Mouse (Mus musculus) urinary bladder, adult 2 months (tissue): ENCODE results near the gene Cd300ld. TPM values are rescaled to one million over a fixed set of nuclear protein-coding genes. Genes with fewer than 3 reads are reported as not detected.
"Not testable (repeated sequence)": the region's sequence is repeated elsewhere in the genome, so short reads cannot be mapped to it uniquely, and the experiment has no call there.

Experiments
- DNase-seq: peaks from one replicate; pipeline ENCODE4 v3.0.0; 2022; ENCODE audit warnings: low spot score
- polyA plus RNA-seq: library from polyadenylated mRNA; depleted of rRNA; stranded (reverse); fragments of >200 nt; gene quantifications from 2 replicates; pipeline ENCODE4 v1.2.3, GENCODE M21; 2012; rRNA removed

Cd300ld gene
- 4.2 and 6.1 TPM in 2 replicates for polyA plus RNA-seq

GRCm38 (mm10) chr11:114989793-114990192 lies at the start of gene Cd300ld:
Cd300ld (minus strand) TSS chr11:114989922.
- DNase-seq: no peak

DNA sequence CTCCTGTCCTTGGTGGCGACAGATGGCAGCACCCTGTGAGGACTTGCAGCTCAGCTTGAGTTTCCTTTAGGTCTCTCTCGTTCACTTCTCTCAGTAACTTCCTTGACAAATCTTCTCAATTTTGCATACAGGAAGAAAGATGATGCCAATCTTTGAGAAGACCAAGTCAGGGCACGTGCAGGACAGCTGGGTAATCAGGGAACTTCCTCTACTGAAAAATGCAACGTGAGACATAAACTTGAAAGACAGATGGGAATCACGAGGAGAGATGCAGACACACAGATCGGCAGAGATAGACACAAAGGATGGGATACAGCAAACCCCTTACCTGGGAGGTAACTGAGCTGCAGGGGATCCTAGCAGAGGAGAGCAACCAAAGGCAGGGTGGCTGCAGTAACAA lies 47.9 kb upstream of the Cd300ld start, which contains the start of gene Cd300ld5:
Cd300ld5 (minus strand) TSS at position 101 of the 400 bp plus-strand sequence.
- DNase-seq: not testable (repeated sequence)

DNA sequence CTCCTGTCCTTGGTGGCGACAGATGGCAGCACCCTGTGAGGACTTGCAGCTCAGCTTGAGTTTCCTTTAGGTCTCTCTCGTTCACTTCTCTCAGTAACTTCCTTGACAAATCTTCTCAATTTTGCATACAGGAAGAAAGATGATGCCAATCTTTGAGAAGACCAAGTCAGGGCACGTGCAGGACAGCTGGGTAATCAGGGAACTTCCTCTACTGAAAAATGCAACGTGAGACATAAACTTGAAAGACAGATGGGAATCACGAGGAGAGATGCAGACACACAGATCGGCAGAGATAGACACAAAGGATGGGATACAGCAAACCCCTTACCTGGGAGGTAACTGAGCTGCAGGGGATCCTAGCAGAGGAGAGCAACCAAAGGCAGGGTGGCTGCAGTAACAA lies 37.2 kb upstream of the Cd300ld start, which contains the start of gene Cd300ld4:
Cd300ld4 (minus strand) TSS at position 101 of the 400 bp plus-strand sequence.
- DNase-seq: not testable (repeated sequence)

GRCm38 (mm10) chr11:115016093-115016492 lies 26.4 kb upstream of the Cd300ld start, which contains the start of gene Cd300ld2:
Cd300ld2 (minus strand) TSS chr11:115016193.
- not testable (repeated sequence) for DNase-seq

DNA sequence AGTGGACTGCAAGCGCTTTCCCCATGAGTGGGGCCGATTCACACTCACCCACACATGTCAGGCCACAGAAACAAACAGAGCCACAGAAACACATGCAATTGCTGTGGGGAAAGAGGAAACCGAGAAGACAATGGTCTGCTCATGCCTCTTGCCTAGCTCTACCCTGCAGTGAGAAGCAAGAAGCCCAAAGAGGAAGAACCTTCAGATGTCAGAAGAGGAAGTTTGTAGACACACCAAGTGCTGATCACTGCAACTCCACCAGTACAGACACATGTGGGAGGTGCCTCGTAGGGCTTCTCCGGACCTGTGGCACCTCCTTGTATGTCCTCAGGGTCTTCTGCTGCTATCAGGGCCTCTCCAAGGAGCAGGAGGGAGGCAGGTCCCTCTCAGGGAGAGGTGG lies 14.3 kb upstream of the Cd300ld start:
- no peak for DNase-seq

GRCm38 (mm10) chr11:115001474-115002040 lies 11.8 kb upstream of the Cd300ld start, which contains the start of gene Cd300c2:
Cd300c2 (minus strand) TSS chr11:115001880.
- DNase-seq: no peak

GRCm38 (mm10) chr11:114981866-114982265 lies 7.9 kb downstream of the Cd300ld start:
- DNase-seq: no peak

GRCm38 (mm10) chr11:114972726-114973125 lies 17.0 kb downstream of the Cd300ld start:
- no peak for DNase-seq

DNA sequence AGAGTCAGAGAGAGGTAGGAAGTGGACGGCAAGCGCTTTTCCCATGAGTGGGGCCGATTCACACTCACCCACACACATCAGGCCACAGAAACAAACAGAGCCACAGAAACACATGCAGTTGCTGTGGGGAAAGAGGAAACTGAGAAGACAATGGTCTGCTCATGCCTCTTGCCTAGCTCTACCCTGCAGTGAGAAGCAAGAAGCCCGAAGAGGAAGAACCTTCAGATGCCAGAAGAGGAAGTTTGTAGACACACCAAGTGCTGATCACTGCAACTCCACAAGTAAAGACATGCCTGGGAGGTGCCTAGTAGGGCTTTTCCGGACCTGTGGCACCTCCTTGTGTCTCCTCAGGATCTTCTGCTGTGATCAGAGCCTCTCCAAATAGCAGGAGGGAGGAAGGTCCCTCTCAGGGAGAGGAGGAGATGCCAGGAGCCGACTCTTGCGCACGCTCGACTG lies 20.9 kb downstream of the Cd300ld start, which contains the start of gene Cd300c:
Cd300c (minus strand) TSS at position 406 of the 456 bp plus-strand sequence.
- DNase-seq: no peak

- no peak for DNase-seq
Observed at GRCm38 (mm10) chr11:114965182-114965828, 24.4 kb downstream of the Cd300ld start.

DNA sequence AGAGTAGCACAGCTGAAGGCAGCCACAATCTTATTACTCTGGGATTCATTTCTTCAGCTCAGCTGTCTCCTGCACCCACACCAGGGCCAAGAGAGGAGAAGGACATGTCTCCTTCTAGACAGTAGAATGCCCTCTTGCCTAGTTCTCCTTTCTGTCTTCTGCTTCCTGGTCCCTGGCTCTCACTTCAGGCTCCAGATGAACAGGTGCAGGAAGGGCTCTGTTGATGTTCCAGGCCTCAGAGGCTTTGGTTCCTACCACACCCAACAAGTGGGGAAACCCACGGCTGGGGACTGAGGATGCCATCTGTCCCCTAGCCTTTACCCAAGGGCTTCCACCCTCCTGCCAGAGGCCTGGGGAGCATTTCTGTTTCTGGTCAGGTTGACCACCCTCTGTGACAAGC lies 29.4 kb downstream of the Cd300ld start:
- DNase-seq: no peak

DNA sequence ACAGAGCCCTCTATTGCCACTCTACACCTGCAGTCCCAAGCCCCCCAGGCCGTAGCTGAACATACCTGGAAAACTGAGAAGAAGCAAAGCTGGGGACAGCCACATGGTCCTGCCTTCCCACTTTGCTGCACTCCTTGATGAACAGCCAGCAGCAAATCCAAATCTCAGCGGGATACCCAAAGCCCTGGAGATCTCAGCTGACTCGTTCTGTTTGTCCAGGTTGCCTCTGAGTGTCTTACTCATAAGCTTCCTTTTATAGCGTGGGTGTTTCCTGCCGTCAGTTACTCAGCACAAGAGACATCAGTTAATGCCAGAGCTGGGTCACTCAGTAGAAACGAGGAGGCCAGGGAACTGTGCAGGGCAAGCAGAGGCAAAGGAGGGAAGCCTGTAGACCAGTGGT lies 55.6 kb downstream of the Cd300ld start, which contains the start of gene Cd300lb:
Cd300lb (minus strand) TSS at position 243 of the 400 bp plus-strand sequence.
- DNase-seq: no peak

DNA sequence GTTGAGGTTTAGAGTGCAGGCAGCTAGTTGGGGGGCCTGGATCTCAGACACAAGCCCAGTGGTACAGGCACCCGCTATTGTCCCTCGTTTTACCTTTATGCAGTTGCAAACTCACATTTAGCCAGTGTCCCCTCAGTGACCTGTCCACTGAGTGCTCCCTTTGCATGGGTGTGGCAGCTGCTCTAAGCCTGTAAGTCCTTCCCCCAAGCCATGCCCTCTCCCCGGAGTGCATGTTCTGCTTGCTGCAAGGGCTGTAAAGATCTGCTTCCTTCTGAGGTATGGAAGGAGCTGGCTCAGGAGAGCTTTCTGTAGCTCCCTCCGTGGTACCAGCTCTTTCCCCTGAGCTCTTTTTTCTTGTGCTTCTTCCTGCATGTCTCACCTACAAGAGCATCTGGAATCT lies 56.1 kb downstream of the Cd300ld start:
- no peak for DNase-seq

Other genes starting within 250 kb of the Cd300ld start
- gene Kif19a, start 224.5 kb downstream of the Cd300ld start, polyA plus RNA-seq: 0.65 and 1.3 TPM in 2 replicates
- 0.15 and 0.22 TPM in 2 replicates for gene Btbd17, start 194.0 kb downstream of the Cd300ld start, polyA plus RNA-seq
- not detected in 2 replicates for gene Gpr142, start 191.0 kb downstream of the Cd300ld start, polyA plus RNA-seq
- 5.1 and 6.5 TPM in 2 replicates for gene Gprc5c, start 138.8 kb downstream of the Cd300ld start, polyA plus RNA-seq
- gene Cd300a, start 99.9 kb downstream of the Cd300ld start, polyA plus RNA-seq: 0.93 and 1.0 TPM in 2 replicates
- gene Cd300lb, start 55.5 kb downstream of the Cd300ld start, polyA plus RNA-seq: 2.4 and 3.6 TPM in 2 replicates
- 0.21 and 0.51 TPM in 2 replicates for gene Cd300c, start 20.8 kb downstream of the Cd300ld start, polyA plus RNA-seq
- 3.5 and 4.8 TPM in 2 replicates for gene Cd300c2, start 12.0 kb upstream of the Cd300ld start, polyA plus RNA-seq
- 0.83 and 1.2 TPM in 2 replicates for gene Cd300ld2, start 26.3 kb upstream of the Cd300ld start, polyA plus RNA-seq
- gene Cd300ld4, start 37.1 kb upstream of the Cd300ld start, polyA plus RNA-seq: 3.3 and 3.6 TPM in 2 replicates
- 3.1 and 5.2 TPM in 2 replicates for gene Cd300ld5, start 47.8 kb upstream of the Cd300ld start, polyA plus RNA-seq
- 16.9 and 17.1 TPM in 2 replicates for gene Cd300ld3, start 58.5 kb upstream of the Cd300ld start, polyA plus RNA-seq
- 0.04 and 0.15 TPM in 2 replicates for gene Cd300e, start 72.3 kb upstream of the Cd300ld start, polyA plus RNA-seq
- gene Rab37, start 101.5 kb upstream of the Cd300ld start, polyA plus RNA-seq: 0.77 and 0.94 TPM in 2 replicates
- gene Cd300lf, start 144.1 kb upstream of the Cd300ld start, polyA plus RNA-seq: 0.52 and 1.5 TPM in 2 replicates
- 67.7 and 76.3 TPM in 2 replicates for gene Slc9a3r1, start 173.4 kb upstream of the Cd300ld start, polyA plus RNA-seq
- 7.0 and 9.4 TPM in 2 replicates for gene Tmem104, start 197.6 kb upstream of the Cd300ld start, polyA plus RNA-seq
- gene Nat9, start 197.9 kb upstream of the Cd300ld start, polyA plus RNA-seq: 27.5 and 32.2 TPM in 2 replicates